Mouse (Mus musculus): ENCODE data around the gene Pkp4. TPM values are rescaled to one million over a fixed set of nuclear protein-coding genes. Genes with fewer than 3 reads are reported as not detected.
"Not testable (repeated sequence)": the region's sequence is repeated elsewhere in the genome, so short reads cannot be mapped to it uniquely, and the experiment has no call there.

Pkp4 gene
- polyA plus RNA-seq, 1 experiment from 2014 or later, result 32.4 TPM

- H3K4me2 ChIP-seq, result no peak overlapping the region
- no peaks in the 10 kb centered on the region for H3K27me3 ChIP-seq (replicated peaks)
- peaks cover 80% of the 10 kb centered on the region for H3K36me3 ChIP-seq
- no peak overlapping the region for H3K27ac ChIP-seq (replicated peaks)
- H3K4me3 ChIP-seq, result no peak overlapping the region
- no peaks in the 10 kb centered on the region for H3K9me3 ChIP-seq
- ATAC-seq (ENCODE audit: extremely low read depth, insufficient number of reproducible peaks, low FRiP score, low TSS enrichment), result no peak
- 74% methylated on average over 3 of the region's 3 CpGs for WGBS
- H3K4me1 ChIP-seq, result peaks cover 6% of the 10 kb centered on the region; the same call in 1 of the 2 replicates
- no peak overlapping the region for H3K9ac ChIP-seq
Observed at GRCm38 (mm10) chr2:59353821-59354220, 193.2 kb downstream of the Pkp4 start.

GRCm38 (mm10) chr2:59355531-59356289, 195.1 kb downstream of the Pkp4 start:
- no peaks in the 10 kb centered on the region for H3K9me3 ChIP-seq
- no peak overlapping the region for H3K4me3 ChIP-seq
- no peak overlapping the region for H3K9ac ChIP-seq
- H3K36me3 ChIP-seq, result peaks cover 61% of the 10 kb centered on the region
- H3K4me2 ChIP-seq, result no peak overlapping the region
- peaks cover 6% of the 10 kb centered on the region for H3K4me1 ChIP-seq
- WGBS, result 88% methylated on average over 5 of the region's 5 CpGs
- H3K27ac ChIP-seq (replicated peaks), result no peak overlapping the region
- no peak for ATAC-seq (ENCODE audit: extremely low read depth, insufficient number of reproducible peaks, low FRiP score, low TSS enrichment)
- H3K27me3 ChIP-seq (replicated peaks), result no peaks in the 10 kb centered on the region

GRCm38 (mm10) chr2:59359760-59360342, 199.2 kb downstream of the Pkp4 start:
- Histone ChIP-seq H3K4me3 (no peak overlapping the region), H3K27me3 (replicated peaks) (no peaks in the 10 kb centered on the region), H3K36me3 (peaks cover 26% of the 10 kb centered on the region), H3K4me1 (peaks cover 29% of the 10 kb centered on the region), H3K9me3 (0 out of 2 replicates have a peak, but pooled peaks cover 5% of the 10 kb centered on the region), H3K27ac (replicated peaks) (no peak overlapping the region), H3K9ac (no peak overlapping the region), H3K4me2 (no peak overlapping the region)
- ATAC-seq (ENCODE audit: extremely low read depth, insufficient number of reproducible peaks, low FRiP score, low TSS enrichment), result no peak
- WGBS, result 69% methylated on average over 9 of the region's 9 CpGs

- peaks cover 5% of the 10 kb centered on the region; the same call in 1 of the 2 replicates for H3K9me3 ChIP-seq
- H3K27me3 ChIP-seq (replicated peaks), result no peaks in the 10 kb centered on the region
- no peak for ATAC-seq (ENCODE audit: extremely low read depth, insufficient number of reproducible peaks, low FRiP score, low TSS enrichment)
- no peak overlapping the region for H3K4me3 ChIP-seq
- no peak overlapping the region for H3K9ac ChIP-seq
- H3K4me1 ChIP-seq, result peaks cover 33% of the 10 kb centered on the region
- H3K27ac ChIP-seq (replicated peaks), result peak overlapping the region; percentile 69
- peak overlapping the region; percentile 51 for H3K4me2 ChIP-seq
- WGBS, result 16% methylated on average over 4 of the region's 4 CpGs
- peaks cover 10% of the 10 kb centered on the region for H3K36me3 ChIP-seq
Observed at GRCm38 (mm10) chr2:59361350-59361780, 200.7 kb downstream of the Pkp4 start.

GRCm38 (mm10) chr2:59364156-59364842, 203.6 kb downstream of the Pkp4 start:
- no peak overlapping the region for H3K4me3 ChIP-seq
- H3K27me3 ChIP-seq (replicated peaks), result no peaks in the 10 kb centered on the region
- H3K9me3 ChIP-seq, result peaks cover 5% of the 10 kb centered on the region; the same call in 1 of the 2 replicates
- no peak overlapping the region for H3K4me2 ChIP-seq
- H3K36me3 ChIP-seq, result no peaks in the 10 kb centered on the region
- no peak for ATAC-seq (ENCODE audit: extremely low read depth, insufficient number of reproducible peaks, low FRiP score, low TSS enrichment)
- peaks cover 33% of the 10 kb centered on the region for H3K4me1 ChIP-seq
- no peak overlapping the region for H3K9ac ChIP-seq
- WGBS, result 47% methylated on average over 3 of the region's 3 CpGs
- peak overlapping the region; percentile 65 for H3K27ac ChIP-seq (replicated peaks)

GRCm38 (mm10) chr2:59367191-59367590, 206.5 kb downstream of the Pkp4 start:
- Histone ChIP-seq H3K9me3 (peaks cover 5% of the 10 kb centered on the region; the same call in 1 of the 2 replicates), H3K4me3 (no peak overlapping the region), H3K27ac (replicated peaks) (no peak overlapping the region), H3K36me3 (no peaks in the 10 kb centered on the region), H3K4me1 (peaks cover 12% of the 10 kb centered on the region), H3K9ac (no peak overlapping the region), H3K4me2 (no peak overlapping the region), H3K27me3 (replicated peaks) (no peaks in the 10 kb centered on the region)
- no peak for ATAC-seq (ENCODE audit: extremely low read depth, insufficient number of reproducible peaks, low FRiP score, low TSS enrichment)
- WGBS, result 85% methylated on average over 4 of the region's 4 CpGs

DNA sequence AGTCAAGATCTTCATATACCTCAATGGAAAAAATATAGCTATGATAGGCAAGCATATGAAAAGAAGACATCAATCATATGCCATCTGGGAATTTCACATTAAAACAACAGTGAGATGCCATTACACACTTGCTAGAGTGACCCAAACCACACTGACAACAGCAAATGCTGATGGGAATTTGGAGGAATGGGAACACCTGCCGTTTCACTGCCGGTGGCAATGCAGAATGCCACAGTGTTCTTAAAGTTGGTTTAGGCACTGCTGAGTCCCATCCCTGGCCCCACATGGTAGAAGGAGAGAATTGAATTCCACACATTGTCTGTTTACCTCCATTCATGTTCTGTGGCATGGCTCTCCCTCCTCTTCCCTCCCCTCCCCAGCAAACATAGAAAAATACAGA, 212.5 kb downstream of the Pkp4 start:
- no peaks in the 10 kb centered on the region for H3K9me3 ChIP-seq
- no peak for ATAC-seq (ENCODE audit: extremely low read depth, insufficient number of reproducible peaks, low FRiP score, low TSS enrichment)
- 84% methylated on average over 2 of the region's 2 CpGs for WGBS
- no peaks in the 10 kb centered on the region for H3K4me1 ChIP-seq
- no peaks in the 10 kb centered on the region for H3K36me3 ChIP-seq
- H3K27me3 ChIP-seq (replicated peaks), result no peaks in the 10 kb centered on the region
- no peak overlapping the region for H3K4me2 ChIP-seq
- H3K9ac ChIP-seq, result no peak overlapping the region
- no peak overlapping the region for H3K4me3 ChIP-seq
- H3K27ac ChIP-seq (replicated peaks), result no peak overlapping the region

DNA sequence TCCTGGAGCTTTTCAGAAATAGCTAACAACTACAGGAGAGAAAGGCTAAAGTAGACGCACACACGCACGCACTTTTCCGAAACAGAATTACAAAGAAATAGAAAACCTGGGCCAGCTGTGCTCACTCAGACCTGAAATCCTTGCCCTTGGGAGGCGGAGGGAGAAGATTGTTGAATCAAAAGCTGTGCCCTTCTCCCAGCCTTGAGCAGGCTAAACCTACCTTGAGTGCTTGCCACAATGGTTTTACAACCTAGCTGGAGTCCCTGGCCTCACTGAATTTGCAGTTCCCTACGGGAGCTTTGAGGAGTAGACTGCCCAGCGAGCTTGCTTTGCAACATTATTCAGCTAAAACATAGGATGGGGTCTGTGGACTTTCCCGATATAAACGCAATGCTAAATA, 217.4 kb downstream of the Pkp4 start:
- ATAC-seq (ENCODE audit: extremely low read depth, insufficient number of reproducible peaks, low FRiP score, low TSS enrichment), result no peak

GRCm38 (mm10) chr2:59378861-59379260, 218.2 kb downstream of the Pkp4 start:
- H3K27me3 ChIP-seq (replicated peaks); H3K4me3 ChIP-seq; H3K9me3 ChIP-seq; H3K36me3 ChIP-seq; H3K9ac ChIP-seq; H3K27ac ChIP-seq (replicated peaks); ATAC-seq (ENCODE audit: extremely low read depth, insufficient number of reproducible peaks, low FRiP score, low TSS enrichment); H3K4me2 ChIP-seq; H3K4me1 ChIP-seq: not testable (repeated sequence)
- 92% methylated on average over 15 of the region's 17 CpGs for WGBS

More for the DNA sequence above, 217.4 kb downstream of the Pkp4 start:
- H3K4me3 ChIP-seq, result no peak overlapping the region
- no peak overlapping the region for H3K27ac ChIP-seq (replicated peaks)
- no peaks in the 10 kb centered on the region for H3K36me3 ChIP-seq
- H3K4me1 ChIP-seq, result no peaks in the 10 kb centered on the region
- H3K4me2 ChIP-seq, result no peak overlapping the region
- H3K9ac ChIP-seq, result no peak overlapping the region
- no peaks in the 10 kb centered on the region for H3K27me3 ChIP-seq (replicated peaks)
- WGBS, result 86% methylated on average over 9 of the region's 9 CpGs
- H3K9me3 ChIP-seq, result no peaks in the 10 kb centered on the region

GRCm38 (mm10) chr2:59383231-59383630, 222.6 kb downstream of the Pkp4 start:
- no peak overlapping the region for H3K9ac ChIP-seq
- no peaks in the 10 kb centered on the region for H3K9me3 ChIP-seq
- ATAC-seq (ENCODE audit: extremely low read depth, insufficient number of reproducible peaks, low FRiP score, low TSS enrichment), result no peak
- no peak overlapping the region for H3K27ac ChIP-seq (replicated peaks)
- H3K36me3 ChIP-seq, result no peaks in the 10 kb centered on the region
- H3K4me2 ChIP-seq, result no peak overlapping the region
- no peak overlapping the region for H3K4me3 ChIP-seq
- WGBS, result 89% methylated on average over 17 of the region's 17 CpGs
- H3K4me1 ChIP-seq, result no peaks in the 10 kb centered on the region
- H3K27me3 ChIP-seq (replicated peaks), result no peaks in the 10 kb centered on the region
